Mouse (Mus musculus): ENCODE data around the gene Gm3500. TPM values are rescaled to one million over a fixed set of nuclear protein-coding genes. Genes with fewer than 3 reads are reported as not detected.
"Not testable (repeated sequence)": the region's sequence is repeated elsewhere in the genome, so short reads cannot be mapped to it uniquely, and the experiment has no call there.

Gene Gm3500
- total RNA-seq (2014; fragmentation: Nextera tagmentation) (not detected in 2 replicates), total RNA-seq (2017) (not detected in 2 replicates), polyA plus RNA-seq (2012) (not detected in 2 replicates)

DNA sequence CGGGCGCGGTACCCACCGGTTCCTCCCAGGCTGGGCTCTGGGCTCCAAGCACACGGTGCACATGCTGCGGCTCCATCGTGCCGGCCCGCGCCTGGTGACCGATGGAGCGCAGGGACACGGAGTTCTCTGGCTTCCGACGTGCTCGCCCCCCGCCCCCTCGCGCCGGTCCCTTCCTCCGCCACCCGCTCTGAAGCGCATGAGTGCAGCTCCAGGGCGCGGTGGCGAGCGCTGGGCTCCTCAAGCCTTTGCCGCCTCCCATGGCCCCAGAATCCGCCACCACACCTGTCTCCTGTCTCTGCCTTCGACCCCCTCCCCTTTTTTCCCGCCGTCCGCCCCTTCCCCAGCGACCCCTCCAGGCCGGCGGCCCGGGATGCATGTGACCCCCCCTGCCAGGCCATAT lies at the start of gene Gm3500:
Gene Gm3500, minus strand, starts transcription at position 101 of the 400 bp plus-strand sequence.
- not testable (repeated sequence) for H3K4me1 ChIP-seq (ENCODE audit: insufficient read depth, low read depth, low read length); H3K9me3 ChIP-seq (replicated peaks); ATAC-seq (ENCODE audit: extremely low read depth, insufficient number of reproducible peaks, low FRiP score, poor library complexity, severe bottlenecking); H3K36me3 ChIP-seq (replicated peaks); DNase-seq (ENCODE audit: low spot score); H3K27me3 ChIP-seq (ENCODE audit: insufficient read depth, low read length); H3K4me3 ChIP-seq (ENCODE audit: low read depth, low read length)

DNA sequence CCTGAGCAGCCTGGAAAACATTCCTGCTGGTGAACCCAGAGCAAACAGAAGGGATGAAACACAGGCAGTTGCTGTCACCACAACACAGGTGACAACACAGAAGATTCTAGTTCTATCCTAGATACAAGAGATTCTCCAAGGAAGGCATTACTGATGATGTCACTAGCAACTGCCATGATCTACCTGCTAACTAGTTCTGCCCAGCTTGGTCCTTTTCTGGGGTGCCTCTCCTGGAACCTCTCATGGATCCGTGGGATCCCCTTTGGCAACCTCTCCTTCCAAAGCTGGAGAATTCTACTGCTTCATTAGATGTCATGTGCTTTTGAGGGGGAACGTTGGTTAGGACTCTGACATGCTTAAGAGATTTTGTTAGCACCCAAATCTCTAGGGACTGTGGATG lies 54.0 kb downstream of the Gm3500 start, which contains the start of gene Gm3542:
Gene Gm3542, minus strand, starts transcription at position 101 of the 400 bp plus-strand sequence.
- not testable (repeated sequence) for H3K36me3 ChIP-seq (replicated peaks); ATAC-seq (ENCODE audit: extremely low read depth, insufficient number of reproducible peaks, low FRiP score, poor library complexity, severe bottlenecking); H3K4me3 ChIP-seq (ENCODE audit: low read depth, low read length); H3K27me3 ChIP-seq (ENCODE audit: insufficient read depth, low read length); DNase-seq (ENCODE audit: low spot score); H3K4me1 ChIP-seq (ENCODE audit: insufficient read depth, low read depth, low read length); H3K9me3 ChIP-seq (replicated peaks)

Other genes starting within 250 kb of the Gm3500 start
- gene Gm3317, start 224.5 kb downstream of the Gm3500 start, total RNA-seq (2014; fragmentation: Nextera tagmentation): not detected in 2 replicates
- not detected in 2 replicates for gene Gm3317, start 224.5 kb downstream of the Gm3500 start, total RNA-seq (2017)
- gene Gm3317, start 224.5 kb downstream of the Gm3500 start, polyA plus RNA-seq (2012): not detected in 2 replicates
- gene Gm8271, start 203.3 kb downstream of the Gm3500 start, total RNA-seq (2014; fragmentation: Nextera tagmentation): not detected in 2 replicates
- gene Gm8271, start 203.3 kb downstream of the Gm3500 start, total RNA-seq (2017): 0.11 TPM in 1 of 2 replicates, not detected in the other
- gene Gm8271, start 203.3 kb downstream of the Gm3500 start, polyA plus RNA-seq (2012): not detected in 2 replicates
- gene Gm3526, start 128.5 kb downstream of the Gm3500 start, total RNA-seq (2014; fragmentation: Nextera tagmentation): not detected in 2 replicates
- gene Gm3526, start 128.5 kb downstream of the Gm3500 start, total RNA-seq (2017): 0.12 and 0.16 TPM in 2 replicates
- not detected in 2 replicates for gene Gm3526, start 128.5 kb downstream of the Gm3500 start, polyA plus RNA-seq (2012)
- gene Gm3542, start 54.1 kb downstream of the Gm3500 start, total RNA-seq (2014; fragmentation: Nextera tagmentation): not detected in 2 replicates
- gene Gm3542, start 54.1 kb downstream of the Gm3500 start, total RNA-seq (2017): 0.17 TPM in 1 of 2 replicates, not detected in the other
- gene Gm3542, start 54.1 kb downstream of the Gm3500 start, polyA plus RNA-seq (2012): not detected in 2 replicates
- gene Gm3194, start 66.4 kb upstream of the Gm3500 start, total RNA-seq (2014; fragmentation: Nextera tagmentation): not detected in 2 replicates
- 0.12 TPM in 1 of 2 replicates, not detected in the other for gene Gm3194, start 66.4 kb upstream of the Gm3500 start, total RNA-seq (2017)
- not detected in 2 replicates for gene Gm3194, start 66.4 kb upstream of the Gm3500 start, polyA plus RNA-seq (2012)
- not detected in 2 replicates for gene Gm8246, start 88.8 kb upstream of the Gm3500 start, total RNA-seq (2014; fragmentation: Nextera tagmentation)
- not detected in 2 replicates for gene Gm8246, start 88.8 kb upstream of the Gm3500 start, total RNA-seq (2017)
- gene Gm8246, start 88.8 kb upstream of the Gm3500 start, polyA plus RNA-seq (2012): not detected in 2 replicates
- not detected in 2 replicates for gene Gm3187, start 95.2 kb upstream of the Gm3500 start, total RNA-seq (2014; fragmentation: Nextera tagmentation)
- not detected in 2 replicates for gene Gm3187, start 95.2 kb upstream of the Gm3500 start, total RNA-seq (2017)
- gene Gm3187, start 95.2 kb upstream of the Gm3500 start, polyA plus RNA-seq (2012): not detected in 2 replicates
- not detected in 2 replicates for gene Gm3488, start 112.6 kb upstream of the Gm3500 start, total RNA-seq (2014; fragmentation: Nextera tagmentation)
- not detected in 2 replicates for gene Gm3488, start 112.6 kb upstream of the Gm3500 start, total RNA-seq (2017)
- not detected in 2 replicates for gene Gm3488, start 112.6 kb upstream of the Gm3500 start, polyA plus RNA-seq (2012)
- not detected in 2 replicates for gene Gm3532, start 149.4 kb upstream of the Gm3500 start, total RNA-seq (2014; fragmentation: Nextera tagmentation)
- gene Gm3532, start 149.4 kb upstream of the Gm3500 start, total RNA-seq (2017): not detected in 2 replicates
- not detected in 2 replicates for gene Gm3532, start 149.4 kb upstream of the Gm3500 start, polyA plus RNA-seq (2012)
- not detected in 2 replicates for gene Gm8265, start 244.0 kb upstream of the Gm3500 start, total RNA-seq (2014; fragmentation: Nextera tagmentation)
- gene Gm8265, start 244.0 kb upstream of the Gm3500 start, total RNA-seq (2017): not detected in 2 replicates
- not detected in 2 replicates for gene Gm8265, start 244.0 kb upstream of the Gm3500 start, polyA plus RNA-seq (2012)

Data from G1E (cell line).